Mouse (Mus musculus): ENCODE results near the gene Adprh. TPM values are rescaled to one million over a fixed set of nuclear protein-coding genes. Genes with fewer than 3 reads are reported as not detected.
"Not testable (repeated sequence)": the region's sequence is repeated elsewhere in the genome, so short reads cannot be mapped to it uniquely, and the experiment has no call there.

Adprh gene
- total RNA-seq (2017), result 11.1 and 23.8 TPM in 2 replicates

- ATAC-seq (replicated peaks in 1 of 2; ENCODE audit: insufficient read depth in 1 of 2, low FRiP score in 2 of 2, low TSS enrichment in 1 of 2, low read depth in 1 of 2, poor library complexity in 2 of 2, severe bottlenecking in 2 of 2), result peak; percentile 79 to 88
Measured at GRCm38 (mm10) chr16:38452442-38453202, at the start of gene Adprh. Gene Adprh, minus strand, starts transcription at chr16:38452703.

DNA sequence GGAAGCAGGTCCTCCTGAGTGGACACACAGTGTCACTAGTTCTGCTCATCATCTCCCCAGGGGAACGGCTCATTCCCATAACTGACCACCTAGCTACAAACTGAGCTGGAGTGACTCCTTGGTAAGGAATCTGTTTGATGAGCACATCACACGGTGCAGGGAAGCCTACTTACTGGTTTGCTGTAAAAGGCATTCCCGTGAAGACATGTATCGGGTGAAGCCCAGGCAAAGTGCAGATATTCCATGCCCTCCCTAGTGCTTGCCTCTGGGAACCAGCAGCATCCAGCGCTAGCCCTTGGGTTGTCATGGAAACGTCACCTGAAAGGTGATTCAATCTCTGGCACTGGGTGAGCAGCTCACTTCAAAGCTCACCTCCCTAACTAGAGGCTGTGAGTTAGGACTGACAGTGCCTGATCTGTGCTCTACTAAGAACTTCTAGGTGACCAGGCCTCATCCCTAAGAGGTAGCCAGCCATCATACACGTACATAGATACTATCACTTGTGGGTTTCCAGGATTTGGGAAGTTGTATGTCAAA lies 44.2 kb upstream of the Adprh start:
- ATAC-seq (replicated peaks in 1 of 2; ENCODE audit: insufficient read depth in 1 of 2, low FRiP score in 2 of 2, low TSS enrichment in 1 of 2, low read depth in 1 of 2, poor library complexity in 2 of 2, severe bottlenecking in 2 of 2), result no peak

DNA sequence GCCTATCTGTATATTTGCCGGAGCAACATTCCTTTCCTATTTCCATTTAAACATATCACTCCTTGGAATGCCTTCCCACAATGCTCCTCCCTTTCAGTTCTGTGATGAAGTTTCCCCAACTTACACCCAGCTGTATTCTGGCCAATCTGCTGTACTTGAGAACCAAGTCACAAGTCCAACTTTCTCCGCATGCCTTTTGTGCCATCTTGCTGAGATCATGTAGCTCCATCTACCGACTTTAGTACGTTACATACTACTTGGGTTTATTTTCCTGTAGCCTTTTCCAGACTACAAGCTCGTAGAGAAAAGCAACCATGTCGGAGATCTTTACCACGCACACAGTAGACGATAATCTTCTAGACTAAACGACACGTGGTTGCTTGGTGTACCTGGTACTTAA lies 41.4 kb upstream of the Adprh start:
- no peak for ATAC-seq (replicated peaks in 1 of 2; ENCODE audit: insufficient read depth in 1 of 2, low FRiP score in 2 of 2, low TSS enrichment in 1 of 2, low read depth in 1 of 2, poor library complexity in 2 of 2, severe bottlenecking in 2 of 2)

DNA sequence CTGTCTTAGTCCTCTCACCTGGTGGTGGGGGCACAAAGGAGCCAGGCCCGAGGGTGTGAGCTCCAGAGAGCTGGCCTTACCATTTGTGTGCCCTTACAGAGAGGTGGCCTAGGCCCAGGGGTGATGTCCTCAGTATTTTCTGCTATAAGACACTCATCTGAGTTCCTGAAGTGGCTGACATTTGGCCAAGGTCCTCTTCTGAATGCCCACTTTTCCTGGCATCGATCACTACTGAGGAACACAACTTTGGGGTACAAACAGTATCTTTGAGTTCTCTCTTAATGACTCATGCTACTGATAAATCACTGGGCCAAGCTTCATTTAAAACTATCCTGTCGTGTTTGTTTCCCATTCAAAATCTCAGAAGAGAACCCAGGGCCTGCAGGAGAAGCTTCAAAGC lies 40.0 kb upstream of the Adprh start:
- ATAC-seq (replicated peaks in 1 of 2; ENCODE audit: insufficient read depth in 1 of 2, low FRiP score in 2 of 2, low TSS enrichment in 1 of 2, low read depth in 1 of 2, poor library complexity in 2 of 2, severe bottlenecking in 2 of 2), result no peak

DNA sequence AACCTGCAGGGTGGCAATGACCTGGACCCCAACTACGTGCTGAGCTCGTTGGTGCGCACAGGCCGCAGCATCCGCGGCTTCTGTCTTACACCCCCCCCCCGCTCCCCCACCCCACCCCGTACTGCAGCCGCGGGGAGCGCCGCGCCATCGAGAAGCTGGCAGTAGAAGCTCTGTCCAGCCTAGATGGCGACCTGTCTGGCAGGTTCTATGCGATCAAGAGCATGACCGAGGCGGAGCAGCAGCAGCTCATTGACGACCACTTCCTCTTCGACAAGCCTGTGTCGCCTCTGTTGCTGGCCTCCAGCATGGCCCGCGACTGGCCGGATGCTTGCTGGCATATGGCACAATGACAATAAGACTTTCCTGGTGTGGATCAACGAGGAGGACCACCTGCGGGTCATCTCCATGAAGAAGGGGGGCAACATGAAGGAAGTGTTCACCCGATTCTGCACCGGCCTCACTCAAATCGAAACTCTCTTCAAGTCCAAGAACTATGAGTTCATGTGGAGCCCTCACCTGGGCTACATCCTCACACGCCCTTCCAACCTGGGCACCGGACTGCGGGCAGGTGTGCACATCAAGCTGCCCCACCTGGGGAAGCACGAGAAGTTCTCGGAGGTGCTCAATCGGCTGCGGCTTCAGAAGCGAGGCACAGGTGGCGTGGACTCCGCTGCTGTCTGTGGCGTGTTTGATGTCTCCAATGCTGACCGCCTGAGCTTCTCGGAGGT lies 31.2 kb upstream of the Adprh start:
- peak; percentile 57 to 59 for ATAC-seq (replicated peaks in 1 of 2; ENCODE audit: insufficient read depth in 1 of 2, low FRiP score in 2 of 2, low TSS enrichment in 1 of 2, low read depth in 1 of 2, poor library complexity in 2 of 2, severe bottlenecking in 2 of 2)

DNA sequence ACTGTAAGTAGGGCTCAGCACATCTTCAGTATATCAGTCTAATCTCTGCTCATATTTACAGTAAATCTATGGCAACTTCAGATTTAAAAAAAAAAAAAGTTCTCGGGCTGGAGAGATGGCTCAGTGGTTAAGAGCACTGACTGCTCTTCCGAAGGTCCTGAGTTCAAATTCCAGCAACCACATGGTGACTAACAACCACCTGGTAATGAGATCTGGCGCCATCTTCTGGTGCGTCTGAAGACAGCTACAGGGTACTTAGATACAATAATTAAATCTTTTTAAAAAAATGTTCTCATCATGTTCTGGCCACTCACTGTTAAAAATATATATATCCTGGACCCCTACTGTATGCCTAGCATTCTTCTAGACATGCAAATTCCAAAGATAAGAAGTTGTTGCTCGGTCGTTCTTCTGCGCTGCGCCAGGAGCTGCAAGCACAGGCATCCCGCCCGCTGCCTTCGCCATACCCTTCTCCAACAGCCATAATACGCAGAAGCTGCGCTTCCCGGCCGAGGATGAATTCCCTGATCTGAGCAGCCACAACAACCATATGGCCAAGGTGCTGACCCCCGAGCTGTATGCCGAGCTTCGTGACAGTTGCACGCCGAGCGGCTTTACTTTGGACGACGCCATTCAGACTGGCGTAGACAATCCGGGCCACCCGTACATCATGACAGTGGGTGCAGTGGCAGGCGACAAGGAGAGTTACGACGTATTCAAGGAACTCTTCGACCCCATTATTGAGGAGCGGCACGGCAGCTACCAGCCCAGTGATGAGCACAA lies 30.5 kb upstream of the Adprh start:
- ATAC-seq (replicated peaks in 1 of 2; ENCODE audit: insufficient read depth in 1 of 2, low FRiP score in 2 of 2, low TSS enrichment in 1 of 2, low read depth in 1 of 2, poor library complexity in 2 of 2, severe bottlenecking in 2 of 2), result peak in 1 of 2 experiments; percentile 12; a peak in 1 of 4 replicates

GRCm38 (mm10) chr16:38481327-38481726 lies 28.8 kb upstream of the Adprh start:
- no peak for ATAC-seq (replicated peaks in 1 of 2; ENCODE audit: insufficient read depth in 1 of 2, low FRiP score in 2 of 2, low TSS enrichment in 1 of 2, low read depth in 1 of 2, poor library complexity in 2 of 2, severe bottlenecking in 2 of 2)

DNA sequence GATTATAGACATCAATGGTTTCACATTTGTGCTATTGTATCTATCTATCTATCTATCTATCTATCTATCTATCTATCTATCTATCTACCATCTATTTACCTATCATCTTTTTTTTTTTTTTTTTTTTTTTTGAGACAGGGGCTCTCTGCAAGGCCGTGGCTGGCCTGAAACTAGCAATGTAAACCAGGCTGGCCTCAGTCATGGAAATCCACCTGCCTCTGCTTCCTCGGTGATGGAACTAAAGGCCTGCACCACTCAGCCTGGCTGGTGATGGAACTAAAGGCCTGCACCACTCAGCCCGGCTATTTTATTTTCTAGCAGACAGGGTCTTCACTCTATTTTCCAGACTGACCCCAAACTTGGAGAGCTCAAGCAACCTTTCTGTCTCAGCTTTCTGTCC lies 25.8 kb upstream of the Adprh start:
- no peak for ATAC-seq (replicated peaks in 1 of 2; ENCODE audit: insufficient read depth in 1 of 2, low FRiP score in 2 of 2, low TSS enrichment in 1 of 2, low read depth in 1 of 2, poor library complexity in 2 of 2, severe bottlenecking in 2 of 2)

GRCm38 (mm10) chr16:38477241-38477608 lies 24.7 kb upstream of the Adprh start:
- not testable (repeated sequence) for ATAC-seq (replicated peaks in 1 of 2; ENCODE audit: insufficient read depth in 1 of 2, low FRiP score in 2 of 2, low TSS enrichment in 1 of 2, low read depth in 1 of 2, poor library complexity in 2 of 2, severe bottlenecking in 2 of 2)

GRCm38 (mm10) chr16:38476312-38477240 lies 24.1 kb upstream of the Adprh start:
- peak; percentile 60 to 71 for ATAC-seq (replicated peaks in 1 of 2; ENCODE audit: insufficient read depth in 1 of 2, low FRiP score in 2 of 2, low TSS enrichment in 1 of 2, low read depth in 1 of 2, poor library complexity in 2 of 2, severe bottlenecking in 2 of 2)

DNA sequence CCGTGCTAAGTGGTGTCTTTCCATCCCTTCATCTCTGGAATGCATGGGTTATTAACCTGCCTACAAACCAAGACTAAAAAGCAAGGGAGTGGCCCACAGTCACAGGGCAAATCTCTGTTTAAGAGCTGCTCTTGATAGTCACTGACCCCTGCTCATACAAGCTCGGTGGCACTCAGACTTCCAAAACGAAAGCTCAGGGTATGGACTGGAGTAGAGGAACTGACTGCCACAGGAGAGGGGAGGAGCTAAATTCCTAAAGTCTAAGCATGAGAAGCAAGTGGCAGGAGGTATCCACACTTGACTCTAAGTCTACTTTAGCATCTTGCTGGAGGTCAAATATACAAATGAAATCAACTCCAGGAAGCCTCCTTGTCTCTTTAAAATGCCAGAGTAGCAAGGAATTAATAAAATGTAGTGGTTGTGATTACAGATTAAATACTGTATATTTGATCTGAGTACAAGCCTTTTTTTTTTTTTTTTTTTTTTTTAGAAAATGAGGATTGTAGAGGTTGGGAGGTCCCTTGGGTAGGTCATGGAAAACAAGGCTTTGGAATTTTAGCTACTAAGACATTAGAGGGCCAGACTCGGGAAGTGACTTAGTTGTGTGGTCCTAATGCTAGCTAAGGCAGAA lies 23.3 kb upstream of the Adprh start:
- ATAC-seq (replicated peaks in 1 of 2; ENCODE audit: insufficient read depth in 1 of 2, low FRiP score in 2 of 2, low TSS enrichment in 1 of 2, low read depth in 1 of 2, poor library complexity in 2 of 2, severe bottlenecking in 2 of 2), result peak in 1 of 2 experiments; percentile 57; a peak in 1 of 4 replicates

GRCm38 (mm10) chr16:38474677-38475286 lies 22.3 kb upstream of the Adprh start:
- no peak for ATAC-seq (replicated peaks in 1 of 2; ENCODE audit: insufficient read depth in 1 of 2, low FRiP score in 2 of 2, low TSS enrichment in 1 of 2, low read depth in 1 of 2, poor library complexity in 2 of 2, severe bottlenecking in 2 of 2)

DNA sequence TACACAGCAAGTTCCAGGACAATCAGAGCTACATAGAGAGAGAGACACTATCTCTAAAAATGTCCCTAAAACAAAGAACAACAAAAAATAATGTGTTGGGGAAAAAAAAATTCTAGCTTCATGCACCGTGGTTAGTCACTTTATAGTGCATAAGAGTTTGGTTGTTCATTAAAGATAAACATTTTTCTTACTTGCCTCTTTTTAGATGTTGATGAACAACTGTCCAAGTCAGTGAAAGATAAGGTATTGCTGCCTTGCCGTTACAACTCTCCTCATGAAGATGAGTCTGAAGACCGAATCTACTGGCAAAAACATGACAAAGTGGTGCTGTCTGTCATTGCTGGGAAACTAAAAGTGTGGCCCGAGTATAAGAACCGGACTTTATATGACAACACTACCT lies 21.2 kb upstream of the Adprh start:
- ATAC-seq (replicated peaks in 1 of 2; ENCODE audit: insufficient read depth in 1 of 2, low FRiP score in 2 of 2, low TSS enrichment in 1 of 2, low read depth in 1 of 2, poor library complexity in 2 of 2, severe bottlenecking in 2 of 2), result no peak

DNA sequence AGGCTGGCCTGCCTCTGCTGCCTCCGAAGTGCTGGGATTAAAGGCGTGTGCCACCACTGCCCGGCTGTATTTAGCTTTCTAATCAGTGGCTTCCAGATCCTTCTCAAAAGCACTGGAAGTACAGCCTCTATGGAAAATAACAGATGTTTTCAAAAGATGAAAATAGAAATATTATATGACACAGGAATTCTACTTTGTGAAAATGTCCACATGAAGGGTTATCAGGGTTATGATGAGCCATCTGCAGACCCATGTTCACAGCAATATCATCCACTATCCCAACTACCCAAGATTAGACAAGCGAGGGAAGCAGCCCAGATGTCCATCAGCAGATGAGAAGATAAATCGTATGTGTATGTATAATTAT lies 20.0 kb upstream of the Adprh start:
- ATAC-seq (replicated peaks in 1 of 2; ENCODE audit: insufficient read depth in 1 of 2, low FRiP score in 2 of 2, low TSS enrichment in 1 of 2, low read depth in 1 of 2, poor library complexity in 2 of 2, severe bottlenecking in 2 of 2), result no peak

DNA sequence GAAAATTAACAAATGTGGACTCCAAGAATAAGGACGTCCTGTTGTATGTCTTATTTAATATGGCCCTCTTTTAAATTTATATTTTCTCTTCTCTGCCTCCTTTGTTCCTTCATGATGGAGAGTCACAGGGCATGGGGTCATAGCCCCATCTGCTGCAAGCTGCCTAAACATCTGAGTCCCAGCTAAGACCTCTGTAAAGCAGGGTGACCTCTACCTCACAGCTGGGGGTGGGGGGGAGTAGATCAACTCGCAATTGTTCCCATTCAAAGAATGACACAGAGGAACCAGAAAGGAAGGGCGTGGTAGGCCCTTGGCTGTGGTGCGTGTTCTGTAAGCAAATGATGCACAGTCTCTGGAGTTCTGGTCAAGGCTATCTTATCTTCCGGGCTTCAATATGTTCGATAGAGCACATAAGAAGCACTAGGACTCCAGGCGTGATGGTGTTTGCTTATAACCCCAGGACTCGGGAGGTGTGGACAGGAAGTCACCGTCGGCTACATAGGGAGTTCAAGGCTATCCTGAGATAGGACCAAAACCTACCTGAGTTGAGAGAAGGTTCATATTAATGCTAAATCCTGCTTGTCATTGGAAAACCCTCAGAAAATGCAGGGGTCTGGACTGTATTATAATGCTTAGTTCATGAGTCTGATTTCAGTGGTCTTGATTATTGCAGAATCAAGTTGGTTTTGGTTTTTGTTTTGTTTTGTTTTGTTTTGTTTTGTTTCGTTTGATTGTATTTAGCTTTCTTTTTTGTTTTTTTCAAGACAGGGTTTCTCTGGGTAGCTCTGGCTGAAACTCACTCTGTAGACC lies 19.4 kb upstream of the Adprh start:
- no peak for ATAC-seq (replicated peaks in 1 of 2; ENCODE audit: insufficient read depth in 1 of 2, low FRiP score in 2 of 2, low TSS enrichment in 1 of 2, low read depth in 1 of 2, poor library complexity in 2 of 2, severe bottlenecking in 2 of 2)
